In the genomic region with DNA sequence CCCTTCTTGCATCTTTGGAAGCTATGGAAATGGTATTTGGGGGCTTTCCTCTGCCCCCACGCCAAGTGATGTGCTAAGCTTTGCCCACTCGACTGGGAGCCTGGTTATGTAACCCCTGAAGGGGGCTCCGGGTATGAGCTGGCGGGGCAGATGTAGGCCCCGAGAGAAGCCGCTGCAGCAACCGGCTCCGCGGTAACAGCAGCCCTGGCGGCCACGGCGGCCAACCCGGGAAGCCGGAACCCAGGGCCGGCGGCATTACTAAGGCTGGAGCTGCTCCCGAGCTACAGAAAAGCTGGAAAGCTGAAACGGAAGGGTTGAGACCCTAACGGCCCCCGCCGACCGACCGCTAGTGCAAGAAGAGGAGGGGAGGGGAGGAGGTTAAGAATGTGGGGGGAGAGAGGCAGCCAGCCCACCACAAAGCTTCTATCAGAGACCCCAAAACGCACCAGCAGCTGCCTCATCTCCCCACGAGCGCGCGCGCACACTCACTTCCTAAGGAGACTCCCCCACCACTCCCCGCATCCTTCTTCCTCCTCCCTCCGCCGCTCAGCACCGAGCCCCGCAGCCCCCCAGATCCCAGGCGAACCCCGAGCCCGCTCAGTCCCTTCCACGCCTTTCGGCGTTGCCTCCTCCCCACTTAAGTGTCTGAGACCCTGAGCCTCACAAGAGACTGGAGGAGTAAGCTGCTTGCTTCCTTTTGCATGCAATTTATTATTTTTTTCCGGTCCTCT, we compare ENCODE assay signal across 8 mouse cellular contexts. TPM values are rescaled to one million over a fixed set of nuclear protein-coding genes. Genes with fewer than 3 reads are reported as not detected.
A peak's percentile ranks its signal among the peaks of the same experiment; 100 is the strongest.
DNase-seq lines count a peak whose midpoint lies in the region; ATAC-seq and TF ChIP-seq lines count a peak whose summit lies in the region.

No protein-coding gene starts in this region.

- TF ChIP-seq RAD21 in CH12.LX (IDR thresholded peaks at IDR 0.05; ENCODE audit: low read depth, low read length): no peak

- H3K4me3 ChIP-seq in CH12.LX (replicated peaks in 1 of 3; ENCODE audit: low read depth in 2 of 3, low read length in 2 of 3, poor library complexity in 1 of 3) (peak overlapping the region; percentile 59 to 76 (median 63)), macrophage (ENCODE audit: inconsistent target) (peak overlapping the region; percentile 57)
- H3K4me3 ChIP-seq in embryonic facial prominence, embryonic 14.5 days (ENCODE audit: low read depth, low read length): peak overlapping the region; percentile 67
- H3K4me3 ChIP-seq in hindbrain, embryonic 10.5 days: peak overlapping the region; percentile 71
- H3K4me3 ChIP-seq in left cerebral cortex, adult 2 months: peak overlapping the region; percentile 82

- H3K27me3 ChIP-seq in CH12.LX (replicated peaks): no peaks in the 10 kb centered on the region
- 0 out of 2 replicates have a peak, but pooled peaks cover 2% of the 10 kb centered on the region for H3K27me3 ChIP-seq in embryonic facial prominence, embryonic 14.5 days (replicated peaks; ENCODE audit: control insufficient read depth, insufficient read depth, low read length)
- no peaks in the 10 kb centered on the region for H3K27me3 ChIP-seq in hindbrain, embryonic 10.5 days (ENCODE audit: insufficient read depth, poor library complexity, severe bottlenecking)

- no peak for TF ChIP-seq POLR2A in CH12.LX (IDR thresholded peaks at IDR 0.05; ENCODE audit: low read depth, low read length)

- ATAC-seq in embryonic facial prominence, embryonic 14.5 days (ENCODE audit: low read depth): 0 out of 2 replicates have a peak, but pooled peaks have one; percentile 38
- no peak for ATAC-seq in inflammation-experienced regulatory T-cells, adult 6 months

- no peak for DNase-seq in CH12.LX (ENCODE audit: extremely low read depth)
- peak; percentile 64 for DNase-seq in adrenal gland, postnatal 10 days
- peak; percentile 64 for DNase-seq in embryonic facial prominence, embryonic 14.5 days (ENCODE audit: low spot score)
- peak; percentile 68 for DNase-seq in hindbrain, embryonic 10.5 days (ENCODE audit: low spot score)
- DNase-seq in left cerebral cortex, adult 2 months (ENCODE audit: extremely low spot score in 1 of 2, low spot score in 2 of 2): peak; percentile 52 to 54
- peak; percentile 55 for DNase-seq in right cerebral cortex, postnatal 14 days

- TF ChIP-seq CTCF in CH12.LX (conservative IDR thresholded peaks at IDR 0.05 in 1 of 2, IDR thresholded peaks at IDR 0.05 in 1 of 2; ENCODE audit: low read depth in 2 of 2, low read length in 2 of 2): no peak
- no peak; the same call in 1 of the 2 replicates for TF ChIP-seq CTCF in left cerebral cortex, adult 2 months (IDR thresholded peaks at IDR 0.05)

- dilution Hi-C loops in CH12.LX (cut with MboI; ENCODE audit: extremely low pct_ligation_motif_present, extremely low pct_unique_long_range_greater_than_20kb, low sequenced_read_pairs): no loop called here

- H3K4me2 ChIP-seq in CH12.LX (ENCODE audit: insufficient read depth, low read depth, poor library complexity, severe bottlenecking): peak overlapping the region; percentile 67
- H3K4me2 ChIP-seq in embryonic facial prominence, embryonic 14.5 days (ENCODE audit: low read depth, low read length): peak overlapping the region; percentile 99

- peak overlapping the region; percentile 64 for H3K9ac ChIP-seq in CH12.LX (ENCODE audit: insufficient read depth, low read depth)
- peak overlapping the region; percentile 84 for H3K9ac ChIP-seq in embryonic facial prominence, embryonic 14.5 days (ENCODE audit: low read depth, low read length)

- no peak for TF ChIP-seq EP300 in CH12.LX (IDR thresholded peaks at IDR 0.05; ENCODE audit: low read length)

- H3K36me3 ChIP-seq in CH12.LX (replicated peaks in 1 of 2; ENCODE audit: control insufficient read depth in 1 of 2, insufficient read depth in 1 of 2, low read length in 1 of 2): peaks cover 0 to 6% of the 10 kb centered on the region in 2 experiments
- no peaks in the 10 kb centered on the region for H3K36me3 ChIP-seq in embryonic facial prominence, embryonic 14.5 days (ENCODE audit: control insufficient read depth, insufficient read depth, low read length)
- H3K36me3 ChIP-seq in hindbrain, embryonic 10.5 days: peaks cover 12% of the 10 kb centered on the region
- no peaks in the 10 kb centered on the region for H3K36me3 ChIP-seq in macrophage (ENCODE audit: inconsistent target)

- no peaks in the 10 kb centered on the region for H3K9me3 ChIP-seq in CH12.LX (replicated peaks; ENCODE audit: low read length)
- H3K9me3 ChIP-seq in embryonic facial prominence, embryonic 14.5 days (ENCODE audit: control insufficient read depth, low read length): no peaks in the 10 kb centered on the region
- H3K9me3 ChIP-seq in hindbrain, embryonic 10.5 days: no peaks in the 10 kb centered on the region

- peaks cover 14 to 61% of the 10 kb centered on the region in 2 experiments for H3K4me1 ChIP-seq in CH12.LX (ENCODE audit: control insufficient read depth in 1 of 2, insufficient read depth in 2 of 2)
- peaks cover 20% of the 10 kb centered on the region for H3K4me1 ChIP-seq in embryonic facial prominence, embryonic 14.5 days (ENCODE audit: control insufficient read depth, insufficient read depth, low read length)
- peaks cover 89% of the 10 kb centered on the region for H3K4me1 ChIP-seq in hindbrain, embryonic 10.5 days (replicated peaks)

- WGBS in embryonic facial prominence, embryonic 14.5 days: under 1% methylated on average over 40 of the region's 41 CpGs
- WGBS in hindbrain, embryonic 10.5 days: under 1% methylated on average over 41 of the region's 41 CpGs
- 1% methylated on average over 35 of the region's 41 CpGs for WGBS in macrophage (ENCODE audit: missing documents)

- peak overlapping the region; percentile 76; the same call in 1 of the 2 replicates for H3K27ac ChIP-seq in CH12.LX (ENCODE audit: insufficient read depth, low read depth)
- peak overlapping the region; percentile 83 for H3K27ac ChIP-seq in embryonic facial prominence, embryonic 14.5 days (replicated peaks; ENCODE audit: low read depth, low read length)
- peak overlapping the region; percentile 97 for H3K27ac ChIP-seq in hindbrain, embryonic 10.5 days
- H3K27ac ChIP-seq in left cerebral cortex, adult 2 months: peak overlapping the region; percentile 92
- peak overlapping the region; percentile 75 for H3K27ac ChIP-seq in macrophage

- H3K79me2 ChIP-seq in CH12.LX (replicated peaks; ENCODE audit: control insufficient read depth, extremely low read depth, insufficient read depth, poor library complexity, severe bottlenecking): peaks cover 16% of the 10 kb centered on the region
- no peaks in the 10 kb centered on the region for H3K79me2 ChIP-seq in macrophage (ENCODE audit: inconsistent target)

- in situ Hi-C loops in CH12.LX (cut with MboI; ENCODE audit: low pct_ligation_motif_present, low pct_unique_long_range_greater_than_20kb, low sequenced_read_pairs): no loop called here

- intact Hi-C loops in left cerebral cortex, adult 2 months (cut with DNase I): loop anchor here (1.0 kb wide), 1 partner anchor 26 kb away; no protein-coding TSS in a partner anchor

TF ChIP-seq in CH12.LX, 34 proteins besides CTCF, POLR2A, EP300 and RAD21 (continues in another document):
- TF ChIP-seq RCOR1 (conservative IDR thresholded peaks at IDR 0.05; ENCODE audit: low read depth, low read length) (no peak), CHD1 (IDR thresholded peaks at IDR 0.05; ENCODE audit: low read depth, low read length) (no peak)

RNA-seq across cellular contexts. Expression of a gene that starts 1.4 kb away (rescaled TPM):
- total RNA-seq in CH12.LX (2012; rRNA removed) (80.1 and 87.1 TPM in 2 replicates), CH12.LX (2014; rRNA removed) (69.3 and 76.7 TPM in 2 replicates)
- polyA plus RNA-seq in CH12.LX (2012; ENCODE audit: insufficient read length, low read depth) (120 and 138 TPM in 2 replicates), macrophage (2018) (23.6 to 28.0 TPM (median 23.7 TPM) in 3 replicates)
- total RNA-seq in adrenal gland, postnatal 10 days (2021): 10 to 100 TPM; 22.8 to 27.6 TPM
- polyA plus RNA-seq in embryonic facial prominence, embryonic 14.5 days (2014; fragmentation: Nextera tagmentation; extraction: Ambion mirVana): 30.1 and 31.0 TPM in 2 replicates
- 84.6 and 92.4 TPM in 2 replicates for polyA plus RNA-seq in hindbrain, embryonic 10.5 days (2016; fragmentation: Nextera tagmentation; extraction: Ambion mirVana)
- total RNA-seq in left cerebral cortex, adult 2 months (2021): 10 to 100 TPM; 25.4 to 27.4 TPM
- 10 to 100 TPM in 23 of 26 experiments, 1 to 10 TPM in 3; 7.2 to 82.4 (median 41.6) TPM for total RNA-seq in macrophage (2018; cell fraction: chromatin; rRNA removed)
- total RNA-seq in macrophage (2018; cell fraction: cytosol; rRNA removed): 10 to 100 TPM in 25 of 26 experiments, 1 to 10 TPM in 1; 9.1 to 34.3 (median 22.3) TPM
- 10 to 100 TPM in 25 of 26 experiments, 1 to 10 TPM in 1; 9.9 to 63.2 (median 24.7) TPM for total RNA-seq in macrophage (2018; cell fraction: nucleus; rRNA removed)
- polyA plus RNA-seq in inflammation-experienced regulatory T-cells, adult 6 months (2017; shearing (Covaris generic)): 10 to 100 TPM; 29.8 to 58.3 (median 53.4) TPM

RNA-seq across cellular contexts. Expression of a gene that starts 26.7 kb away (rescaled TPM):
- total RNA-seq in CH12.LX (2012; rRNA removed) (17.8 and 18.6 TPM in 2 replicates), CH12.LX (2014; rRNA removed) (14.6 and 17.4 TPM in 2 replicates)
- polyA plus RNA-seq in CH12.LX (2012; ENCODE audit: insufficient read length, low read depth) (23.1 and 27.7 TPM in 2 replicates), macrophage (2018) (17.7 to 42.0 TPM (median 35.0 TPM) in 3 replicates)
- total RNA-seq in adrenal gland, postnatal 10 days (2021): 10 to 100 TPM; 13.2 to 14.6 TPM
- polyA plus RNA-seq in embryonic facial prominence, embryonic 14.5 days (2014; fragmentation: Nextera tagmentation; extraction: Ambion mirVana): 19.5 and 20.8 TPM in 2 replicates
- 10.2 and 11.3 TPM in 2 replicates for polyA plus RNA-seq in hindbrain, embryonic 10.5 days (2016; fragmentation: Nextera tagmentation; extraction: Ambion mirVana)
- 1 to 10 TPM; 6.9 to 9.5 TPM for total RNA-seq in left cerebral cortex, adult 2 months (2021)
- total RNA-seq in macrophage (2018; cell fraction: chromatin; rRNA removed): 10 to 100 TPM in 21 of 26 experiments, 1 to 10 TPM in 5; 2.8 to 40.6 (median 18.2) TPM
- 10 to 100 TPM; 18.7 to 41.9 (median 32.1) TPM for total RNA-seq in macrophage (2018; cell fraction: cytosol; rRNA removed)
- 10 to 100 TPM in 24 of 26 experiments, 1 to 10 TPM in 2; 7.3 to 39.8 (median 20.7) TPM for total RNA-seq in macrophage (2018; cell fraction: nucleus; rRNA removed)
- 10 to 100 TPM in 1 of 3 experiments, 1 to 10 TPM in 2; 7.3 to 10.0 (median 8.0) TPM for polyA plus RNA-seq in inflammation-experienced regulatory T-cells, adult 6 months (2017; shearing (Covaris generic))

RNA-seq across cellular contexts. Expression of a gene that starts 58.6 kb away (rescaled TPM):
- total RNA-seq in CH12.LX (2012; rRNA removed) (not detected in 2 replicates), CH12.LX (2014; rRNA removed) (not detected in 2 replicates)
- polyA plus RNA-seq in CH12.LX (2012; ENCODE audit: insufficient read length, low read depth) (not detected in 2 replicates), macrophage (2018) (not detected in 3 replicates)
- total RNA-seq in adrenal gland, postnatal 10 days (2021): not detected
- polyA plus RNA-seq in embryonic facial prominence, embryonic 14.5 days (2014; fragmentation: Nextera tagmentation; extraction: Ambion mirVana): 0.34 and 3.6 TPM in 2 replicates
- 0.50 and 2.4 TPM in 2 replicates for polyA plus RNA-seq in hindbrain, embryonic 10.5 days (2016; fragmentation: Nextera tagmentation; extraction: Ambion mirVana)
- total RNA-seq in left cerebral cortex, adult 2 months (2021): not detected
- not detected for total RNA-seq in macrophage (2018; cell fraction: chromatin; rRNA removed)
- not detected for total RNA-seq in macrophage (2018; cell fraction: cytosol; rRNA removed)
- total RNA-seq in macrophage (2018; cell fraction: nucleus; rRNA removed): not detected
- polyA plus RNA-seq in inflammation-experienced regulatory T-cells, adult 6 months (2017; shearing (Covaris generic)): 1 to 10 TPM; 2.6 to 7.4 (median 6.1) TPM
